Mouse (Mus musculus) R1 (cell line): ENCODE data around the gene Gm17409.
A peak's percentile ranks its signal among the peaks of the same experiment; 100 is the strongest.

Experiments
- DNase-seq: peaks from one replicate; pipeline ENCODE4 v3.0.0-alpha.2; 2018; ENCODE audit warnings: low read depth, low spot score

Gm17409 gene

DNA sequence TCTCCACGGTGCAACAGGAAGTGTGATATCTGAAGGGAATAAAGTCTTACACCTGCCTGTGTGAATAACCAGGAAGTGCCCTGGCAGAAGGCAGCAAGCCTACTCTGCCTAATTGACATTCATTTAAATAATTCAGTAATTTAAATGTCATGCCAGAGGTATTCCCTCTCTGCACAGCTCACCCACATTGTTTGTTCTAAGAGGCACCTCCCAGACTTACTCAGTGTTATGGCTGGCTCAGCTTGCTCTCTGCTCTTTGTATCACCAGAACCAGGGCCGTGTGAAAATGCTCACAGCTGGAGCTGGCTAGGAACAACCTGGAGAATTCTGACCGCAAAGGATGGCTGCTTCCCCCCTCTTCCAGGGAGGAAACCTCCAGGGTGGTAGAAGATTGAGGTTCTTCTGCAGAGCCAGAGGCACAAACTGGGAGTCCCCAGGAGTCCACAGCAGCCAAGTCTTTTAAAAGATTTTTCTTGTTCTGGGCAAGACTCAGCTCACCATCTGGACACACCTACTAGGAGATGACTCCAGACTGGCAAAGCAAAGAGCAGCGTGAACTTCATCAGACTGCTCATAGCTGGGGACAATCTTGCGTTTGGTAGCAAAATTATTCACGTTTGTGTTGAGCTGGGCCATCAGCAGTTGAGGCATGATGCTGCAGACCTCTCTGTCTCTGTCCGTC is 14.5 kb downstream of the Gm17409 start:
- DNase-seq = peak; percentile 33

DNA sequence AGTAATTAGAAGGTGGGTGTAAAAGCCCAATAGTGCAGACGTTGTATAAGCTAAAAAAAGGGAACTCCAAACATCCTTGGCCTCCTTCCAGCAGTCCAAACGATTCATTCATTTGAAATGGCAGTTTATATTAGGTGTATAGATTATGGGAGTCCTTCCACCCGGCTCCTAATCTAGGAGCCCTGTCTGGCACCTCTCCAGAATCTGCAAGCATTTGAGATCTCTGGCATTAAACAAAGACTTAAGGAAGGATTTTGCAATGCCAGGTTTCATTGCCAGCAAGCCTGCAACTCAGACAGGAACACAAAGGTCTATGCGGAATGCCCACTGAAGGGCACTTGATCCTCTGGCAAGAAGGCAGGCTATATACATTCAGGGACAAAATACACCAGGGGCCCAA is 15.2 kb downstream of the Gm17409 start:
- DNase-seq = no peak

DNA sequence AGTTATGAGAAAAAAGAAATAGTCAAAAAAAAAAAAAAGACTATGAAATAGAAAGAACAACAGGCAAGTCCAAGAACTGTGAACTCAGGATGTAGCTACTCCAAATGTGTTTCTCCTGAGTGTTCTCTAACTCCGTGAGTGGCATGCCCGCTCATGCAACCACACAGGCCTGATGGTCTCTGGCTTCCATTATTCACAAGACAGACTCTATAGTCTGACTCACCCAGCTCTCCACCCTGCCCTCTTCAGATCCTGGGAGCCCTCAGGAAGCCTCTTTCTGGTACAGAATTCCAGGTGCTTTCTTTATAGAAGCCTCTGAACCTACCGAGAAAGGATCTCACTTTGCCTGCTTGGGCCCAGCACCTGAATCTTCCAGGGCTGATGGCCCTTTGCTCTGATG is 15.8 kb downstream of the Gm17409 start:
- DNase-seq = no peak

DNA sequence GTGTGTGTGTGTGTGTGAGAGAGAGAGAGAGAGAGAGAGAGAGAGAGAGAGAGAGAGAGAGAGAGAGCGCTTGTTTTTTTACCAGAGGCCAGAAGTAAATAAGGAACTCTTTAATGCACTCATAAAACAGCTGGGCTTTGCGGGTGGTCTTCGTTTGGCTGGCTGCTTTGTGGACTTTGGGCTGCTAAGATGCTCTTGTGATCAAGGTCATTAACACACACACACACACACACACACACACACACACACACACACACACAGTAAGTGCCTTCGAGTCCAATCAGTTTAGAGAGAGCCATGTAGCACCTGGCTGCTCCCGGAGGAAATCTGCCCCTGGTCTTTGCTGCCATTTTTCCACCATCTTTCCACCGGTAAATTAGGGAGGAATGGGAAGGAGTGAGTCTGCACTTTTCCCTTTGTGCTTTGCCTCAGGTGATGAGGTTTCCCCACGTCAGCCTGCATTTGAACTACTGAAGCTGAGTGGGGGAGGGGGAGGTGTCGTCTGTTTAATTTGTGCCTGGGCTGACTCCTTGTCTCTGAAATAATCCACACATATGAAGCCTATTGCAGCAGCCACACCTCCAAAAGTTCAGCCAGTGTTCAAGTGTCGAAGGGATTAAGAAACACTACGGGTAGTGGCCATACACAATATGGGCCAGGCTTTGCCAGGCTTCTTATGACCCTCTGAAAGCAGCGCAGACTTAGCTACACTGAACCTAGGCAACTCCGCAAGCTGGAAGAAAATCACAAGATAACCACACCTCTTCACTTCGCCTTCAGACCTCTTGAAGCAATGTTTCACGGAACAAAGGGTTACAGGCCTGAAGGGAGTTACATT is 16.7 kb downstream of the Gm17409 start:
- peak; percentile 37 for DNase-seq

DNA sequence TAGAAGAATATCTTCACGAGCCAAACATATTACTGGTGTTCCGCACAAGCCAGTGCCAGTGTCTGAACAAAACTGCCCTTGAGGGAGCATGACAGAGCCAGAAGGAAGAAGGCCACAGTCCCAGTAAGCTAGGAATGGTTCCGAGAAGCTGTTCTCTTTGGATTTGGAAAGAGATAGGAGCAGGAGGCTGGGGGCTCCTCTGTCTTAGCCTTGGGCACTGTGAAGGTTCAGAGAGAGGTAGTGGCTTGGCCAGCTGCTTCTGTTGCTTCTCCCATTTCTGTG is 17.3 kb downstream of the Gm17409 start:
- DNase-seq = no peak

DNA sequence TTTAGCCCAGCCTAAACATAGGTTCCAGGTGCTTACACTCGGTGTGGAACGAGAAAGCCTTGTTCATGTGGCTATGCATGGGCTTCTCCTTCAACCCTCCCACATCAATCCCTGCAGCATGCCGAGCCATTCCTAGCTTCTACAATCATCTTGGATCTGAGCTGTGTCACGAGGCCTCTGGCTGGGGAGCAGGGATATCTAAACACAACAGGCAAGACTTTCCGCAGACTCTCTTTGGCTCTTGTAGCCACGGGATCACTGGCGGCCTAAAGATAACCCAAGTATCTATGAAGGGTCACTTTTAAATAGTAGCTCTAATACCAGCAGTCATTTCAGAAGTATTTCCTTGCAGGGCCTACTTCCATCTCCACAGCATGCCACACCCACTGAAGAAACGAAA is 18.5 kb downstream of the Gm17409 start:
- DNase-seq = no peak

DNA sequence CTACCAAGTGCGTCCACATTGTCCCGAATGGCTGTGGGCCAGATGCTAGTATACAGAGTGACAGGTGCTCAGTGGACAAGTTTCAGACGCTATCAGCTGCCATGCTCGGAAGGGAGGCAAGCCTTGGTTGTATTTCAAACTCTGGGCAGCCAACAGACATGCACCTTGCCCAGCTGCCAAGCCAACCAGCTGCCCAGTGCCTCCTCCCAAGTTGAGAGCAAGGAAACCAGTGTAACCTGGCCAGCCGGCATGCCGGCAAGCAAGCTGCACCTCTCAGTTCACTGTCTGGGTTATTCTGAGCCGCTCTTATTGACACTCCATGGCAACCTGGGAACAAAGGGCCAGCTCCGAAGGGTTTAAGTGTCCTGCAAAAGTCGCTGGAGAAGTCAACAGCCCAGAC is 19.4 kb downstream of the Gm17409 start:
- peak; percentile 30 for DNase-seq

DNA sequence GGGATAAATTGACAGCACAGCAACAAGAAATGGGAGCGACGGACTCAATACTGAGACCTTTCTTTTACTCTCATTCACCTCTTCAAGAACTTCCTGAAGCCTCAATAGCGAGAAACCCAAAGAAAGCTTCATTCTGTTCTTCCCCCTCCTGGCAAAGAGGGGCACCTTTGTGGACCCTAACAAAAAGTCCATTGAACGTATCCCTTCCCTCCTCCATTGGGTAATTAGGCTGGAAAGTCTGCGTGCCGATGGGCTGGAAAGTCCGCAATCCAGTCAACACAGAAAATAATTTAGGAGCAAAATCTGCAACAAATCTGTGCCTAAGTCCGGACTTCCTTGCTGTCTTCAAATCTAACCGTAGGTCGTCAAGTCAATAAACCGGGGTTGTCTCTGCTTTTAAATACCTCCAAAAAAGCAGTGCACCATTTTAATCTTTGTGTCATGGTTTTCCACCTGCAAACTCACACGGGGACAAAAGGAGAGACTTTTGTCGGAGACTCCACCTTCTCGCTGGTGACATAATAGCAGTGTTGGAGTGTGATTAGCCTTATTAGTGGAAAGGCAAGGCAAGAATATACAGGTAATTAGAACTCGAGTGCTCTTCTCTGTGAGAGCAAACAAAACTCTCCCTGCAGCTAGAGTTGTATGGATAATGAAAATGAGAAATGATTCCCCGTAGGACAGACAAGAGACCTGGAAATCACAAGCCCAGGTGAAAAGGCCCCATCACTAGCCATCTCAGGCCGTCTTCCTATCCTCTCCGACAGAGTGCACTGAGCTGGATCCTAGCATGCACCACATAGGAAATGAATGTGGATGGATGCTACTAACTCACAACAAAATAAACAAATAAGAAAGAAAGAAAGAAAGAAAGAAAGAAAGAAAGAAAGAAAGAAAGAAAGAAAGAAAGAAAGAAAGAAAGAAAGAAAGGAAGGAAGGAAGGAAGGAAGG is 24.0 kb downstream of the Gm17409 start:
- no peak for DNase-seq

DNA sequence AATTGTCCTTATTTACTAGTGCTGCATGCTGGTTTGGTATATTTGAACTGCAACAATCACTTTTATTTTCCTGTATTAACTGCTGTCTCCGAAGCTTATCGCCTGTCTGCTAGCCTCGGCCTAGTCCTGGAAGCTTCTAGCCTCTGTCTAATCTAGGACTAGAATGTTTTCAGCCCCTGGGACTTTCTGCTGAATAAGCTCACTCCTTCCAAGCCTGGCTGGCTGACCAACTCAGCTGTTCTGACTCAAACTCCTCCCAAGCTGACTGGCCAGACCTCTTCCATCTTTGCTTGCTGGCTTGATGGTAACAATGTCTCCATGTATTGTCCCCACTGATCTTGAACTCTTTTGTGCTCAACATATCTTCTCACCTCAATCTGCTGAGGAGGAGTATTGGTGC is 25.4 kb downstream of the Gm17409 start:
- DNase-seq = no peak

DNA sequence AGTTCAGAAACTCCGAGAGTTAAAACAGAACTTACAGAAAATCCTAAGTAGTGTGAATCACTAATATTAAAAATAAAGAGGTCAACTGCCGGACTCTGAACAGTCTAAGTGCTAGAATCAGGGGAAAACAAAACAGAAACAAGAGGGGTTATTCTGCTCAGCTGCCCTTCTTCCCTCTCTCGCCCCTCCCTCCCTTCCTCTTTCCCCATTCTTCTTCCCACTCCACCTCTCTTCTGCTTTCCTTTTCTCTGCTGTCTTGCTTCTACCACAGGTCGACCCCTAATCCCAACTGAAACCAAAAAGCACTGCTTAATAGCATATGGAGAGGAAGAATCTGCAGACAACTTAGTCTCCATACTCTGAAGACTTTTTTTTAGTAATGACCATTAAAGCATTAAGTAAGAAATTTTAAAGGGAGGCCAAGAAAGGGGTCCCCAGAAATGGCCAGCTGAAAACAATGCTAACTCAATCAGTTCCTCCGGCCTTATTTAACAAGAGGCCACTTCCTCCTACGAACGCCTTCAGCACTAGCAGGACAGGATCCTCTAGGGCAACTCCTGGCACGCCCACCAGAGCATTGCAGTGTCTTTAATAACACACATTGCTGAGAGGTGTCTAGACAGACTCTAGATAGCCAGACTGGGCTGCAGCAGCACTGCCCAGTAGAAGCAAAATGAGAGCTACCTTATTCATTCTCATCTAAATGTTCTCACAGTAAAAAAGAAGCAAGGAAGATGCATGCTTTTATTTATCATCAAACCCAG is 26.9 kb downstream of the Gm17409 start:
- DNase-seq = no peak

DNA sequence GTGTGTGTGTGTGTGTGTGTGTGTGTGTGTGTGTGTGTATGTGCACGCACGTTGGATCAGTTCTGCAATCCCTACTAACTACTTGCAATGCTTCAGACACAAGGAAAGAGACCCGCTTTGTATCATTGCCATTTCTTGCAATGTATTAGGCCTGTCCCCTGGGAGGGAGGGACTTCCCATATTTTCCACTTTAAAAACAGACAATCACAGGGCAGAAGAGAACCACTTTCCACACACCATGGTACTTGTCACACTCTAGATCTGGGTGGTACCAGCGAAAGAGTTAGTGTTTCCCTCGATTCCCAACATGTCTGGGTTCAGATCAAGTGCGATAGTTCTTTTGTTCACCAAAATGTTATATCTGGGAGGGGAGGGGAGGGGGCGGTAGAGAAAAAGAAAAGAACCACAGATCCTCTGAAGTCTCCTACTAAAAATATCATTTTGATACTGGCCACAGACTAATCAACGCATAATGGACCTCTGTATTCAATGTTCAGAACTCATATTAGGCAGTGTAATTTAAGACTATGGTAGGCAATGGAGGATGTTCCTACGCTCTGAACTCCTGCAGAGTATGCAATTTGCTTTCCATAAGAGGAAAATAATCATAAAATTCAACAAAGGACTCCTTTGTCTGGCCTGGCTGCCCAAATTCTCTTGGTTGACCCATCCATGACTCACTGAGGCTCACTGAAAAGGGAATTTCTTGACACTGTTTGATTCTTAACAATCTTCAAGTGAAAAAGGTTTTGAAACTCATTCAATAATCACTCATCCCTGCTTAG is 35.6 kb downstream of the Gm17409 start:
- DNase-seq = no peak

DNA sequence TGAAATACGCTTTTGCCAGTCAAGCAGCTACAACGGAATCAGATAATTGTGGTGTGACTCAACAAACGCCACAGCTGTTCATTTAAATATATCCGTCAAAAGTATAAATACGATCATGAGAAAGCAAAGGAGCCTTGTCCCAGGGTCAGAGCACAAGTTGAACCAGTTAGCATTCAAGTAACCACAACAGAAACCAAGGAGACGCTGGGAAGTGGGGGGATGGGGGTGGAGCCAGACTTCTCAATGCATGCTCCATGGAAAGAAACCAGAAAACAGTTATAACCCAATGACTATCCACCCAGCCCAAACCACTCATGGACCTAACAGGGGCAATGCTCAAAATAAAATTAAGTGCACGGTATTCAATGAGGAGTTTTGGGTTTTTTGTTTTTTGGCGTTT is 40.3 kb downstream of the Gm17409 start:
- no peak for DNase-seq

DNA sequence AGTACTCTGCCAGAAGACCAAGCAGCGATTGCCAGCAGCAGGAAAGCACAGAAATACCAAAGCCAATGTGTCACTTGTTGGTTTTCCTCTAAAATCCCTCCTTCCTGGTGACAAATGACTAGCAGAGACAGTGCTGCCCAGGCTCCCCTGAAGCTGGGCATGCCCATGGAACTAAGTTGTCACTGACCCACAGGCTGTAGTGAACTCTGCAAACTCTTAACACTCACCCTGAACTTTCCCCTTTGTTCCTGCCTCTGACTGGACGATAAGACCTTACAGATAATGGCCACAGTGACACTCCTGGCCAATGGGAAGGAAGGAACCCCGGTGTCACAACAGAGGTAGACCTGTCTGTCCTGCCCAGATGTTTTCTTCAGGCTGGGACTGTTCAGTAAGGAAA is 43.3 kb downstream of the Gm17409 start:
- no peak for DNase-seq

DNA sequence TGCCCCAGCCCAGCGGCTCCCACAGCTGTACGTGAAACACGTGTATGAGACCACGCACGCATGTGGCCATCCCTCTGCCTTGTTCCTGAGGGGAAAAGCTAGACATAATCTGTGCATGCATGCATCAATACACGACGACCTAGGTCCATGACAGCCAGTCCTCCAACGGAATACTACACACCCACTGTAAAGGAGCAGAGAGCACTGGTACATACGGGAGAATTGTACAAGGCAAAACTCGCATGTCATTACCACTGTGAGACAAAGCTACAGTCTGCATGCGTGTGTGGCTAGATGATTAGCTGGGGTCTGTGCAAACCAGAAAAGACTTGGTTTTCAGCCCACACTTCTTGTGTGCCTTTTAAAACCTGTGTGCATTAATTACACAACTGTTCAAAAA is 44.6 kb downstream of the Gm17409 start:
- DNase-seq = peak; percentile 13

DNA sequence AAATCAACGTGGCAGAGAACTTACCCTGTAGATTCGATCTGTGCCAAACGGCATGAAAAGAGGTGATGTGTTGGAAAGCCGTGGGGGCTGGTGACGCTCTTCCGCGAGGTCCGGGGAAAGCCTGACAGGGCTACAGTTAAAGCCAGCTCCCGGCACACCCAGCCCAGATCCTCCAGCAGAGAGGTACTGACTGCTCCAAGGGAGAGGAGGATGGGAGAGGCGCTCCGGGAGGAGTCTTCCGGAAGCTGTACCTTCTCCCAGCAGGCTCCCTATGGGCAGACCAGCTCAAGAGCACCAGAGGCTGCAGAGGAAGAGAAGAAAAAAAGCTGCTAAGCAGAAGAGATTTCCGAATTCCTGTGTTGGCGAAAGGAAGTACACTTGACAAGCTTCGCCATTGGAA is 46.1 kb downstream of the Gm17409 start:
- peak; percentile 72 for DNase-seq

DNA sequence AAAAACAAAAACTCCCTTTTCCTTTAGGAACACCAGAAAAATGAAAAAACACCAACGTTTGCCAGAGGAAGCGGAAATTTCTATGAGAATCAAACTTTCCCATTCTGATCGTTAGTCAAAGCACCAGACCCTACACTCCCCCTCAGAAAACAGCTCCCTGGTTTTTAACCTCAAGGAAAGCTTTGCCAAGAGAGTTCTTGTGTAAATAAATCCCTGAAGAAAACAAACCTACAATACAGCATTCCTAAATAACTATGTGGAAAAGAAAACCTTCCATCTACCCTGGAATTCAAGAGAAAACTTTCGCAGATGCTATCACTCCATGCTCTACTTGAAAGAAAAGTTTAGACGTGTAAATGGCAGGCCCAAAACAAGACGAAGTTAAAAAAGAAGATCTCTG is 47.0 kb downstream of the Gm17409 start:
- DNase-seq = no peak

DNA sequence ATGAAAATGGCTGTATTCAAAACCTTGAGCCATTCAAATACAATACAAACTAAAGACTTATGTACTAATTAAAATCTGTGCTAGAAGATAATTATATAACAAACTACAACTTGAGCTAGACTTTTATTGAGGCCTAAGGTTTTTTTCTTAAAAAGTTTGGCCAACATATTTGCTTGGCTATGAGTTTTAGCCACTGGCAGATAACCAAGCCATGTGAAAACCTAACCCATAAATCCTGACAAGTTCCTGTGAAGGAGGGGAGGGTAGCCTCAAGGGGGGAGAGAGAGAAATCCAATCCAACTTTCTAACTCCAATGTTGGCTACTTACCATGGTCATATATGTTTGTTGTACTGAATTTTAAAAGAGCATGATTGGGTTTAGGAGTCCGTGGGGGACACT is 48.6 kb downstream of the Gm17409 start:
- no peak for DNase-seq
